Comparison of ENCODE assay signal across 19 mouse cellular contexts in the genomic region with DNA sequence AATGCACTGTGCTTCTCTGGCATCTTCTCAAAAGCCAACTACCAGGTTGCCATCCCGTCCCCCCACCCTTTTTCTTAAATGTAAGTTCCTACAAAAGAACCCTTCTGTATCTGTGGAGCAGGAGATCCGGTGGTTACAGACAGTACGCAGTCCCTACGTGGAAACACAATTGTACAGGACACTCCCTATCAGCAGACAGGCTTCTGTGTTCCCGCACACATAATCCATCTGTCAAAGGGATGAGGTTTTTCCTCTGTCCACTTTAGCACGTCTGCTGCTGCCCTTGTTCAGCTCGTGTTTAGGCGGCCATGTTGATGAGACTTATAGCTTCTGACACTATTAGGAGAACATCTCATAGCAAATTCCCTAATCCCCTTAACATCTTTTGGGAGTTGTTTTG. TPM values are rescaled to one million over a fixed set of nuclear protein-coding genes. Genes with fewer than 3 reads are reported as not detected.
DNase-seq lines count a peak whose midpoint lies in the region; ATAC-seq and TF ChIP-seq lines count a peak whose summit lies in the region.
"Had no signal": no experiment of that assay in that cellular context is flagged by ENCODE, and none has a peak within 500 bp of the region (broad histone marks: within the 10 kb centered on the region; RNA-seq: fewer than 3 reads in every experiment).

No protein-coding gene starts in this region.

- 81% methylated on average over 8 of the region's 8 CpGs for WGBS in forebrain, embryonic 13.5 days
- 67% methylated on average over 8 of the region's 8 CpGs for WGBS in forebrain, postnatal 0 days
- 82% methylated on average over 8 of the region's 8 CpGs for WGBS in midbrain, embryonic 12.5 days
- WGBS in midbrain, embryonic 11.5 days: 90% methylated on average over 8 of the region's 8 CpGs
- whole genome bisulfite sequencing in midbrain, embryonic 16.5 days: 61% methylated on average over 8 of the region's 8 CpGs
- WGBS in kidney, embryonic 16.5 days: 82% methylated on average over 8 of the region's 8 CpGs

- no peak for TF ChIP-seq CTCF in forebrain, postnatal 0 days (IDR thresholded peaks at IDR 0.05; ENCODE audit: low read depth)

- H3K4me3 ChIP-seq in forebrain, embryonic 13.5 days: no peak overlapping the region
- H3K4me3 ChIP-seq in forebrain, postnatal 0 days (ENCODE audit: low read depth, low read length): no peak overlapping the region
- H3K4me3 ChIP-seq in midbrain, embryonic 12.5 days: no peak overlapping the region
- H3K4me3 ChIP-seq in midbrain, embryonic 11.5 days (ENCODE audit: low read depth, low read length): no peak overlapping the region
- no peak overlapping the region for H3K4me3 ChIP-seq in midbrain, embryonic 16.5 days (ENCODE audit: low read depth, low read length)
- no peak overlapping the region for H3K4me3 ChIP-seq in kidney, embryonic 16.5 days (ENCODE audit: low read length)
- H3K4me3 ChIP-seq: heart, embryonic 10.5 days; left cerebral cortex, adult 2 months; limb, embryonic 12.5 days; stomach, embryonic 15.5 days had no signal

- peak overlapping the region; percentile 25 for H3K27ac ChIP-seq in forebrain, embryonic 13.5 days
- H3K27ac ChIP-seq in forebrain, postnatal 0 days (ENCODE audit: low read depth, low read length): no peak overlapping the region
- H3K27ac ChIP-seq in midbrain, embryonic 12.5 days (replicated peaks): 0 out of 2 replicates have a peak overlapping the region, but pooled peaks have one; percentile 10
- no peak overlapping the region for H3K27ac ChIP-seq in midbrain, embryonic 11.5 days (ENCODE audit: low read depth, low read length)
- 0 out of 2 replicates have a peak overlapping the region, but pooled peaks have one; percentile 26 for H3K27ac ChIP-seq in midbrain, embryonic 16.5 days (ENCODE audit: low read length)
- no peak overlapping the region for H3K27ac ChIP-seq in kidney, embryonic 16.5 days (ENCODE audit: low read length)
- H3K27ac ChIP-seq: heart, embryonic 10.5 days; kidney, postnatal 0 days; left cerebral cortex, adult 2 months; limb, embryonic 12.5 days; liver, embryonic 14.5 days; macrophage; stomach, embryonic 15.5 days had no signal

- no peaks in the 10 kb centered on the region for H3K27me3 ChIP-seq in forebrain, embryonic 13.5 days
- H3K27me3 ChIP-seq in forebrain, postnatal 0 days (ENCODE audit: insufficient read depth, low read length): no peaks in the 10 kb centered on the region
- no peaks in the 10 kb centered on the region for H3K27me3 ChIP-seq in midbrain, embryonic 12.5 days
- no peaks in the 10 kb centered on the region for H3K27me3 ChIP-seq in midbrain, embryonic 11.5 days (ENCODE audit: control insufficient read depth, insufficient read depth, low read length)
- H3K27me3 ChIP-seq in midbrain, embryonic 16.5 days (ENCODE audit: control insufficient read depth, insufficient read depth, low read depth, low read length): no peaks in the 10 kb centered on the region
- H3K27me3 ChIP-seq in kidney, embryonic 16.5 days (ENCODE audit: insufficient read depth, low read length): no peaks in the 10 kb centered on the region
- H3K27me3 ChIP-seq: limb, embryonic 12.5 days; stomach, embryonic 15.5 days had no signal

- DNase-seq in forebrain, postnatal 0 days: no peak
- DNase-seq in midbrain, embryonic 11.5 days (ENCODE audit: low spot score, missing footprints): no peak
- DNase-seq in retina, embryonic 14.5 days (ENCODE audit: low spot score): peak; percentile 6
- DNase-seq: adrenal gland, adult 2 months; cerebellum, postnatal 14 days; heart, postnatal 10 days had no signal

- no peak overlapping the region for H3K4me2 ChIP-seq in forebrain, embryonic 13.5 days
- no peak overlapping the region for H3K4me2 ChIP-seq in forebrain, postnatal 0 days (ENCODE audit: low read depth)
- H3K4me2 ChIP-seq in midbrain, embryonic 12.5 days (replicated peaks): no peak overlapping the region
- H3K4me2 ChIP-seq in midbrain, embryonic 11.5 days: no peak overlapping the region
- H3K4me2 ChIP-seq in midbrain, embryonic 16.5 days (ENCODE audit: low read length): no peak overlapping the region
- no peak overlapping the region for H3K4me2 ChIP-seq in kidney, embryonic 16.5 days (replicated peaks; ENCODE audit: low read depth, low read length)
- H3K4me2 ChIP-seq: limb, embryonic 12.5 days; stomach, embryonic 15.5 days had no signal

- peaks cover 7% of the 10 kb centered on the region; the same call in 1 of the 2 replicates for H3K4me1 ChIP-seq in forebrain, embryonic 13.5 days
- no peaks in the 10 kb centered on the region for H3K4me1 ChIP-seq in forebrain, postnatal 0 days (ENCODE audit: insufficient read depth)
- H3K4me1 ChIP-seq in midbrain, embryonic 12.5 days: peaks cover 2% of the 10 kb centered on the region; the same call in 1 of the 2 replicates
- no peaks in the 10 kb centered on the region for H3K4me1 ChIP-seq in midbrain, embryonic 11.5 days (ENCODE audit: control insufficient read depth, insufficient read depth, low read length)
- no peaks in the 10 kb centered on the region for H3K4me1 ChIP-seq in midbrain, embryonic 16.5 days (ENCODE audit: control insufficient read depth, insufficient read depth, low read length)
- H3K4me1 ChIP-seq in kidney, embryonic 16.5 days (ENCODE audit: insufficient read depth, low read length): 0 out of 2 replicates have a peak, but pooled peaks cover 5% of the 10 kb centered on the region
- H3K4me1 ChIP-seq: limb, embryonic 12.5 days; stomach, embryonic 15.5 days had no signal

- ATAC-seq in forebrain, embryonic 13.5 days: peak; percentile 33; the same call in 1 of the 2 replicates
- ATAC-seq in forebrain, postnatal 0 days: no peak
- ATAC-seq in midbrain, embryonic 12.5 days (ENCODE audit: low FRiP score, low read depth): 0 out of 2 replicates have a peak, but pooled peaks have one; percentile 38
- ATAC-seq in midbrain, embryonic 11.5 days (ENCODE audit: low FRiP score): no peak
- ATAC-seq in midbrain, embryonic 16.5 days: no peak; the same call in 1 of the 2 replicates
- ATAC-seq in erythroid progenitor cell, adult 5-6 weeks (replicated peaks; ENCODE audit: low FRiP score, poor library complexity, severe bottlenecking): no peak
- ATAC-seq in kidney, embryonic 16.5 days (ENCODE audit: low FRiP score, low TSS enrichment): no peak
- ATAC-seq: inflammation-experienced regulatory T-cells, adult 6 months had no signal

- H3K36me3 ChIP-seq in forebrain, embryonic 13.5 days (ENCODE audit: poor library complexity, severe bottlenecking): peaks cover 36% of the 10 kb centered on the region
- peaks cover 20% of the 10 kb centered on the region for H3K36me3 ChIP-seq in forebrain, postnatal 0 days (ENCODE audit: insufficient read depth)
- peaks cover 40% of the 10 kb centered on the region for H3K36me3 ChIP-seq in midbrain, embryonic 12.5 days
- peaks cover 13% of the 10 kb centered on the region; the same call in 1 of the 2 replicates for H3K36me3 ChIP-seq in midbrain, embryonic 11.5 days (ENCODE audit: control insufficient read depth, insufficient read depth, low read length)
- peaks cover 14% of the 10 kb centered on the region for H3K36me3 ChIP-seq in midbrain, embryonic 16.5 days (ENCODE audit: control insufficient read depth, insufficient read depth, low read length)
- H3K36me3 ChIP-seq in kidney, embryonic 16.5 days (ENCODE audit: insufficient read depth, low read length): peaks cover 23% of the 10 kb centered on the region

- no peak overlapping the region for H3K9ac ChIP-seq in forebrain, embryonic 13.5 days
- no peak overlapping the region for H3K9ac ChIP-seq in forebrain, postnatal 0 days
- no peak overlapping the region for H3K9ac ChIP-seq in midbrain, embryonic 12.5 days (replicated peaks)
- H3K9ac ChIP-seq in midbrain, embryonic 11.5 days (ENCODE audit: low read length): no peak overlapping the region
- no peak overlapping the region for H3K9ac ChIP-seq in midbrain, embryonic 16.5 days (ENCODE audit: low read depth, low read length)
- H3K9ac ChIP-seq in kidney, embryonic 16.5 days (replicated peaks; ENCODE audit: low read length): no peak overlapping the region
- H3K9ac ChIP-seq: limb, embryonic 12.5 days; liver, embryonic 14.5 days; stomach, embryonic 15.5 days had no signal

- H3K9me3 ChIP-seq in forebrain, embryonic 13.5 days (replicated peaks): no peaks in the 10 kb centered on the region
- H3K9me3 ChIP-seq in forebrain, postnatal 0 days (ENCODE audit: low read length): no peaks in the 10 kb centered on the region
- no peaks in the 10 kb centered on the region for H3K9me3 ChIP-seq in midbrain, embryonic 12.5 days
- no peaks in the 10 kb centered on the region for H3K9me3 ChIP-seq in midbrain, embryonic 11.5 days (ENCODE audit: control insufficient read depth, low read length)
- H3K9me3 ChIP-seq in midbrain, embryonic 16.5 days (replicated peaks; ENCODE audit: control insufficient read depth, low read length, poor library complexity, severe bottlenecking): no peaks in the 10 kb centered on the region
- H3K9me3 ChIP-seq in kidney, embryonic 16.5 days (ENCODE audit: low read length): no peaks in the 10 kb centered on the region
- H3K9me3 ChIP-seq: heart, embryonic 10.5 days; limb, embryonic 12.5 days; stomach, embryonic 15.5 days had no signal

RNA-seq across cellular contexts. Expression of gene Wdr37, which starts 48.2 kb away (rescaled TPM):
- polyA plus RNA-seq in forebrain, embryonic 13.5 days (2015; fragmentation: Nextera tagmentation; extraction: Ambion mirVana): 43.4 and 46.0 TPM in 2 replicates
- total RNA-seq in forebrain, postnatal 0 days (2014; rRNA removed): 57.8 and 75.9 TPM in 2 replicates
- polyA plus RNA-seq in forebrain, postnatal 0 days (2015; fragmentation: Nextera tagmentation; extraction: Ambion mirVana): 25.7 and 32.5 TPM in 2 replicates
- polyA plus RNA-seq in midbrain, embryonic 12.5 days (2016; fragmentation: Nextera tagmentation; extraction: Ambion mirVana): 52.7 and 55.1 TPM in 2 replicates
- polyA plus RNA-seq in midbrain, embryonic 11.5 days (2014; fragmentation: Nextera tagmentation; extraction: Ambion mirVana): 46.2 and 53.9 TPM in 2 replicates
- polyA plus RNA-seq in midbrain, embryonic 16.5 days (2015; fragmentation: Nextera tagmentation; extraction: Ambion mirVana): 57.5 and 58.9 TPM in 2 replicates
- total RNA-seq in erythroid progenitor cell, adult 5-6 weeks (2015; ENCODE audit: low replicate concordance): 42.5 and 62.9 TPM in 2 replicates
- total RNA-seq in erythroid progenitor cell, adult 5-6 weeks (2017; ENCODE audit: low replicate concordance): 36.3 and 43.9 TPM in 2 replicates
- polyA plus RNA-seq in kidney, embryonic 16.5 days (2015; fragmentation: Nextera tagmentation; extraction: Ambion mirVana): 21.0 and 21.6 TPM in 2 replicates

Comparison
In these comparisons a context has a peak if more than half of its experiments do, and no peak if none do; other contexts are left out.
1. ATAC-seq: peak in forebrain, embryonic 13.5 days (single experiment) and midbrain, embryonic 12.5 days (single experiment); none in forebrain, postnatal 0 days (single experiment), midbrain, embryonic 11.5 days (single experiment), midbrain, embryonic 16.5 days (single experiment), erythroid progenitor cell, adult 5-6 weeks (single experiment) and kidney, embryonic 16.5 days (single experiment).
2. H3K27ac ChIP-seq: peak in forebrain, embryonic 13.5 days (single experiment), midbrain, embryonic 12.5 days (single experiment) and midbrain, embryonic 16.5 days (single experiment); none in forebrain, postnatal 0 days (single experiment), midbrain, embryonic 11.5 days (single experiment) and kidney, embryonic 16.5 days (single experiment).